Mouse (Mus musculus): Measurements from ENCODE around the gene Cers6.

GRCm38 (mm10) chr2:68863561-68863960 is 2.3 kb downstream of the Cers6 start:
- TF ChIP-seq POLR2A (IDR thresholded peaks at IDR 0.05; ENCODE audit: low read depth, low read length): no peak
- TF ChIP-seq CTCF (IDR thresholded peaks at IDR 0.05; ENCODE audit: extremely low read depth, insufficient read depth, insufficient read length, insufficient replicate concordance): no peak
